Mouse (Mus musculus) erythroblast, adult 5-6 weeks (primary cell): ENCODE results near the gene Zfp617. TPM values are rescaled to one million over a fixed set of nuclear protein-coding genes. Genes with fewer than 3 reads are reported as not detected.
"Not testable (repeated sequence)": the region's sequence is repeated elsewhere in the genome, so short reads cannot be mapped to it uniquely, and the experiment has no call there.

ENCODE experiments used
- ATAC-seq: replicated peaks from 2 replicates; pipeline ENCODE4 v1.8.0; 2016; ENCODE audit warnings: moderate number of reproducible peaks, mild to moderate bottlenecking, moderate TSS enrichment, inconsistent platforms; ENCODE audit not compliant: poor library complexity, low FRiP score, severe bottlenecking
- total RNA-seq, 2 experiments: library from RNA; stranded (forward) in 1 of 2; stranded (reverse) in 1 of 2; fragments of 150-400 nt in 1 of 2; fragments of 200-764, 138-1000 nt in 1 of 2; gene quantifications; 2 replicates each; pipeline versions ENCODE4 v1.2.3 to v1.2.4; 2015 to 2017; ENCODE audit warnings: low replicate concordance in 2 of 2

The Zfp617 gene
- total RNA-seq, 2 experiments from 2014 or later = 5.5 to 10.4 TPM

DNA sequence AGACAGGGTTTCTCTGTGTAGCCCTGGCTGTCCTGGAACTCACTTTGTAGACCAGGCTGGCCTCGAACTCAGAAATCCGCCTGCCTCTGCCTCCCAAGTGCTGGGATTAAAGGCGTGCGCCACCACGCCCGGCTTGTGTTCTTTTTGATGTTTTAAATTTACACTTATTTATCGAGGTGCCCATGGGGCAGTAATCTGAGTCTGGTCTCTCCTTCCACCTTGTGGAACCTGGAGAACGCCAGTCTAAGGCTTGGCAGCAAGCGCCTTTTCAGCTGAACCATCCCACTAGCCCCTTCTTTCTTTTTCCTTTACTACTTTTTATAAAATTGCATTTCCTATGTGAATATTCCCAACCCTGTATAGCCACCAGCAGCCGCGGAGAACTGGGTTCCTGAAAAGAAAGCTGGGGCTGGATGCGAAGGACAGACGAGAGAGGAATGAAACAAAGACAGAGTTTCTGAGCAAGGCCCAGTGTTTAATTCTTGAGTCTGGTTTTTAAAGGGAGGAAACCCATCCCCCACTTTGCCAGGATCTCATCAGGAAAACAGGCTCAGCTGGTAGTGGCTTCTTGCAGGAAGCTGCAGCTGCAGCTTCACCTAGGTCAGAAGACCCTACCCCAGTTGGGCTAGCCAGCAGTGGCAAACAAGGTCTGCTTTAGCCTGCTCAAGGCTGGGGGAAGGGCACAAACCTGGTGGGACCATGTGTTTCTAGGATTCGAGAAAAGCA is 43.2 kb downstream of the Zfp617 start:
- ATAC-seq = no peak

- no peak for ATAC-seq
Measured at GRCm38 (mm10) chr8:71952489-71952888, 44.1 kb downstream of the Zfp617 start.

DNA sequence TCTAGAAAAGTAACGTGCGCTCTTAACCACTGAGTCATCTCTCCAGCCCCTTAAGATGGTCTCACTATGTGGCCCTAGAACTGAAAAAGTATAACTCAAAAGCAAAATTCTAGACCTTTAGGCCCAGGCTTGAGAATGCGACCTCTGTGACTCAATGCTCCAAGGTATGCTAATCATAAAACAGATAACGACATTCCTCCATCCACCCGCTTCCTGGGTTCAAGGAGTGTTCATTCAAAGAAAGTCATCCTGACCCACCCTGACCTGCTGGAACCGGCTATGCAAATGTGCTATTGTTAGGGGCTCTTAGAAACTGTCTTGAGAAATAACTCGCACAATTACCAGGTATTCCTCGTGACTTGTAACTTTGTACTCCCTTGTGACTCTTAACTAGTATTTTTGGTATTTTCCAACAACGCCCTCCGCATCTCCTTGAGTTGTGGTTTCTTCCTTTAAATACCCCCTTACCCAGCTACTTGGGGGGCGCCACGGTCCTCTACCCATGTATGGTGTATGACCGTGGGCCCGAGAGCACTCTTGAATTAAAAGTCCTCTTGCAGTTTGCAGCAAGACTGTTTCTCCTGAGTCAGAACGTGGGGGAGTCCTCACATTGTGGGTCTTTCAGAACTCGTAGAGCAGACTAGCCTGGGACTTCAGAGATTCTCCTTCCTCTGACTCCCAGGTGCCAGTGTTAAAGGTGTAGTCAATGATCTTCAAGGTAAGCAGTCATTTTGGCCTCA is 44.7 kb downstream of the Zfp617 start:
- not testable (repeated sequence) for ATAC-seq

- ATAC-seq = no peak
Measured at GRCm38 (mm10) chr8:71954666-71955065, 46.2 kb downstream of the Zfp617 start.

- ATAC-seq = no peak
Measured at GRCm38 (mm10) chr8:71960483-71960882, 52.0 kb downstream of the Zfp617 start.

DNA sequence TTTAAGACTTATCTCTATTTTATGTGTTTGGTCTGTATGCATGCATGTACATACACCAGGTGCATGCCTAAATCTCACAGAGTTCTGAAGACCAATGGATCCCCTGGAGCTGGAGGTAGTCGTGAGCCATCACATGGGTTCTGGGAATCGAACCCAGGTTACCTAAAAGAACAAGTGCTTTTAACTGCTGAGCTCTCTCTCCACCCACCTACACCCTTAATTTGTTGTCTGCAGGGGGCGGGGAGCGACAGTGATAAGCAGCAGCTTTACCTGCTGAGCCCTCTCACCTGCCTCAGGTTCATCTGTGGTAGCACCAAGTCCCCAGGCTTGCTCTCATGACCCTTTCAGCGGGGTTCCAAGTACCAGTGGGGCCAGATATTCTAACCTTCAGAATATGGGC is 53.4 kb downstream of the Zfp617 start:
- no peak for ATAC-seq

DNA sequence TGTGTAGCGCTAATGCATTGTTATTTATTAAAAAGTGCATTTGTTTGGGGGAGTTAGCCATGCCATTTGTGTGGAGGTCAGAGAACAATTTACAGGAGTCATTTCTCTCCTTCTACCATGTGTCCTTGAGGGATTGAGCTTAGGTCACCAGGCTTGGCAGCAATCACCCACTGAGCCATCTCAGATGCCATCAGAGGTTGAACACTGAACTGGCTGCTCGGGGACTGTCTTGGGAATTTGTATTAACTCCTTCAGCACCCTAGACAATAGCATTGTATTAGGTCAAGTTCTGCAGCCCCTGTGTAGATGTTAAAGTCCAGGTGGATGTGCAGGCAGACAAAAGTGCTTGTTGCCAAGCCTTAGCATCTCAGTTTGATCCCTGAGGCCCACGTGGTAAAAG is 55.6 kb downstream of the Zfp617 start:
- no peak for ATAC-seq

DNA sequence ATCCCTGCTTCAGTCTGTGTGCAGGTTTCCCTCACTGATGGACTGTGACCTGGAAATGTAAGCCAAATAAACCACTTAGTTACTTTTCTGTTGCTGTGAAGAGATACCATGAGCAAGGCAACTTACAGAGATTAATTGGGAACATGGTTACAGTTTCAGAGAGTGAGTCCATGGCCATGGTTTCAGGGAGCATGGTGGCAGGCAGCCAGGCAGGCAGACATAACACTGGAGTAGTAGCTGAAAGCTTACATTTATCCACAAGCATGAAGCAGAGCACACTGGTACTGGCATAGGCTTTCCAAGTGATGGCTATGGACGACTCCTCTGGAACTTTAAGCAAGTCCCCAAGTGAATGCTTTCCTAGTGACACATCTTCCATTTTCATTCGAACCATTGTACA is 56.7 kb downstream of the Zfp617 start:
- ATAC-seq = no peak

DNA sequence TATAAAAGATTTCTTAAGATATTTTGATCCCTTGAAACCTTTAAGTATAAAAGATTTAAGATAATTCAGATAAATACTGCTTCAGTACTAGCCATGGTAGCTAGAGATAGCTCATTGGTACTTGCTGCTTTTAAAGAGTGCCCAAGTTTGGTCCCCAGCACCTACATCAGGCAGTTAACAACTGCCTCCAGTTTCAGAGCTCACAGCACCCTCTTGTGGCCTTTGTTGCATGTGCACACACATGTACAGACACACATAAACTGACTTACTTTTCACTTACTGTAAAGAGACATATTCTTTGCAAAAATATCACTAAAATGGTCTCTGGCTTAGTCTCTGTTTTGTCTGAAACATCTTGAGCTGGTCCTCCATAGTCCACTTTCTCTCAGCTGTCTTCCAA is 58.0 kb downstream of the Zfp617 start:
- no peak for ATAC-seq

DNA sequence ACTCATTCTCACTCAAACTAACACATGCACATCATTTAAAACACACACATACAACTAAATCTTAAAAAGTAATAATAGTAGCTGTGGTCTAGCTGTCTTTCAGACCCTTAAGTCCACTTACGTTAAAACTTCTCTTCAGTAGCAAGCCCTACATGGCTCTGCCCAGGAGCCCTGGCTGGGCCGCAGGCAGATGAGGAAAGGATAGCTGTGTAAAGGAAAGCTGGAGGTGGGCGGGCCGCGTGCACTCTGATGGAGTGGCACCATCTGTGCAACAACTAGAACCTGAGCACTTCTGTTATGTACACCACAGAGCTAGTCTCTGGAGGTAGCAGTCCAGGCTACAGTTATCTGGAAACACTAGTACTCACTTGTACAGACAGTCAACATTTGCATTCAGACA is 58.8 kb downstream of the Zfp617 start:
- ATAC-seq = no peak

GRCm38 (mm10) chr8:71968100-71968499 is 59.7 kb downstream of the Zfp617 start:
- ATAC-seq = no peak

DNA sequence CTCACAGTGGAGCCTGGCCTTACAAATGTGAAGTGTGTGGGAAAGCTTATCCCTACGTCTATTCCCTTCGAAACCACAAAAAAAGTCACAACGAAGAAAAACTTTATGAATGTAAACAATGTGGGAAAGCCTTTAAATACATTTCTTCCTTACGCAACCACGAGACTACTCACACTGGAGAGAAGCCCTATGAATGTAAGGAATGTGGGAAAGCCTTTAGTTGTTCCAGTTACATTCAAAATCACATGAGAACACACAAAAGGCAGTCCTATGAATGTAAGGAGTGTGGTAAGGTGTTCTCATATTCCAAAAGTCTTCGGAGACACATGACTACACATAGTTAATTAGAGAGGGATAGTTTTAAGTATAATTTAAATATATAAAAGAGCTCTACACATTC is 60.2 kb downstream of the Zfp617 start:
- ATAC-seq = no peak

- peak; percentile 70 for ATAC-seq
Measured at GRCm38 (mm10) chr8:71971945-71972344, 63.5 kb downstream of the Zfp617 start.

- ATAC-seq = no peak
Measured at GRCm38 (mm10) chr8:71974211-71974610, 65.8 kb downstream of the Zfp617 start.

- ATAC-seq = no peak
Measured at GRCm38 (mm10) chr8:71981032-71981431, 72.6 kb downstream of the Zfp617 start.

DNA sequence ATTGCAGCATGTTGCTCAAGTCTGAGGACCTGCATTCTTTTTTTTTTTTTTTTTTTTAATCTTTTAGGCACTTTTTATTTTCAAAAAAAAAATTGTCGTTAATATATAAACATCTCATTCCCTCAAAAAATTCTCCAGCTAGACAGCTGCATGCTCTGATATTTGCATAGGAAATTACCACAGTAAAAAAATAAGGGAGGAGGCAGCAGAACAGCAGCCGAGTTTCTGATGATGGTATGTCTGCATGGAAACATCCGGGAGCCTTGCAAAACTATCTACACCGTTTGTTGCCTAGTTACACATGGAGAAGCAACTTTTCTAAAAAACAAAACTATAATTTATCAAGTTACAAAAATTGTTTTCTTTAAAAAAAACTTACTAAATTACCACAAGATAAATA is 73.0 kb downstream of the Zfp617 start:
- no peak for ATAC-seq

Other genes starting within 250 kb of the Zfp617 start
- not detected in 2 replicates for gene Unc13a, start 236.9 kb upstream of the Zfp617 start, total RNA-seq (2015; ENCODE audit: low replicate concordance)
- gene Unc13a, start 236.9 kb upstream of the Zfp617 start, total RNA-seq (2017; ENCODE audit: low replicate concordance) = 0.17 and 2.4 TPM in 2 replicates
- 1.2 and 1.9 TPM in 2 replicates for gene Jak3, start 232.3 kb upstream of the Zfp617 start, total RNA-seq (2015; ENCODE audit: low replicate concordance)
- gene Jak3, start 232.3 kb upstream of the Zfp617 start, total RNA-seq (2017; ENCODE audit: low replicate concordance) = 0.43 and 1.4 TPM in 2 replicates
- 8.5 TPM in 1 of 2 replicates, not detected in the other for gene Insl3, start 219.4 kb upstream of the Zfp617 start, total RNA-seq (2015; ENCODE audit: low replicate concordance)
- not detected in 2 replicates for gene Insl3, start 219.4 kb upstream of the Zfp617 start, total RNA-seq (2017; ENCODE audit: low replicate concordance)
- 6.1 and 16.5 TPM in 2 replicates for gene B3gnt3, start 206.8 kb upstream of the Zfp617 start, total RNA-seq (2015; ENCODE audit: low replicate concordance)
- 11.2 and 12.9 TPM in 2 replicates for gene B3gnt3, start 206.8 kb upstream of the Zfp617 start, total RNA-seq (2017; ENCODE audit: low replicate concordance)
- 20.2 and 26.5 TPM in 2 replicates for gene Fcho1, start 182.9 kb upstream of the Zfp617 start, total RNA-seq (2015; ENCODE audit: low replicate concordance)
- gene Fcho1, start 182.9 kb upstream of the Zfp617 start, total RNA-seq (2017; ENCODE audit: low replicate concordance) = 44.8 and 52.8 TPM in 2 replicates
- gene Zfp709, start 26.6 kb upstream of the Zfp617 start, total RNA-seq (2015; ENCODE audit: low replicate concordance) = 1.3 and 2.9 TPM in 2 replicates
- 1.3 and 2.5 TPM in 2 replicates for gene Zfp709, start 26.6 kb upstream of the Zfp617 start, total RNA-seq (2017; ENCODE audit: low replicate concordance)
- 2.1 TPM in 1 of 2 replicates, not detected in the other for gene Zfp882, start within 50 bp of the Zfp617 start, total RNA-seq (2015; ENCODE audit: low replicate concordance)
- gene Zfp882, start within 50 bp of the Zfp617 start, total RNA-seq (2017; ENCODE audit: low replicate concordance) = 2.0 and 3.3 TPM in 2 replicates
- 11.7 and 15.8 TPM in 2 replicates for gene Zfp961, start 42.4 kb downstream of the Zfp617 start, total RNA-seq (2015; ENCODE audit: low replicate concordance)
- gene Zfp961, start 42.4 kb downstream of the Zfp617 start, total RNA-seq (2017; ENCODE audit: low replicate concordance) = 8.6 and 9.1 TPM in 2 replicates
- gene Cyp4f18, start 101.0 kb downstream of the Zfp617 start, total RNA-seq (2015; ENCODE audit: low replicate concordance) = 15.3 and 25.2 TPM in 2 replicates
- gene Cyp4f18, start 101.0 kb downstream of the Zfp617 start, total RNA-seq (2017; ENCODE audit: low replicate concordance) = 7.7 and 10.3 TPM in 2 replicates
- not detected in 2 replicates for gene Olfr372, start 132.6 kb downstream of the Zfp617 start, total RNA-seq (2015; ENCODE audit: low replicate concordance)
- not detected in 2 replicates for gene Olfr372, start 132.6 kb downstream of the Zfp617 start, total RNA-seq (2017; ENCODE audit: low replicate concordance)
- gene Olfr373, start 174.5 kb downstream of the Zfp617 start, total RNA-seq (2015; ENCODE audit: low replicate concordance) = not detected in 2 replicates
- not detected in 2 replicates for gene Olfr373, start 174.5 kb downstream of the Zfp617 start, total RNA-seq (2017; ENCODE audit: low replicate concordance)
- gene Olfr374, start 198.4 kb downstream of the Zfp617 start, total RNA-seq (2015; ENCODE audit: low replicate concordance) = not detected in 2 replicates
- gene Olfr374, start 198.4 kb downstream of the Zfp617 start, total RNA-seq (2017; ENCODE audit: low replicate concordance) = 0.14 TPM in 1 of 2 replicates, not detected in the other
- 22.5 and 25.9 TPM in 2 replicates for gene Tpm4, start 226.3 kb downstream of the Zfp617 start, total RNA-seq (2015; ENCODE audit: low replicate concordance)
- 27.3 and 27.9 TPM in 2 replicates for gene Tpm4, start 226.3 kb downstream of the Zfp617 start, total RNA-seq (2017; ENCODE audit: low replicate concordance)